Mouse (Mus musculus): Measurements from ENCODE around the gene Mbd4.

Gene Mbd4

GRCm38 (mm10) chr6:115860027-115860556 lies 6.9 kb upstream of the Mbd4 start:
- DNase-seq (ENCODE audit: low read depth, low spot score) = no peak

GRCm38 (mm10) chr6:115859258-115859657 lies 6.1 kb upstream of the Mbd4 start:
- DNase-seq (ENCODE audit: low read depth, low spot score) = no peak

GRCm38 (mm10) chr6:115856361-115856745 lies 3.2 kb upstream of the Mbd4 start:
- DNase-seq (ENCODE audit: low read depth, low spot score) = no peak

- no peak for DNase-seq (ENCODE audit: low read depth, low spot score)
These were observed 2.7 kb upstream of the Mbd4 start for GRCm38 (mm10) chr6:115855733-115856360.

GRCm38 (mm10) chr6:115854432-115854831 lies 1.3 kb upstream of the Mbd4 start:
- DNase-seq (ENCODE audit: low read depth, low spot score) = peak; percentile 72

GRCm38 (mm10) chr6:115853985-115854384 lies 814 bp upstream of the Mbd4 start:
- no peak for DNase-seq (ENCODE audit: low read depth, low spot score)

- DNase-seq (ENCODE audit: low read depth, low spot score) = no peak
These were observed 603 bp downstream of the Mbd4 start for GRCm38 (mm10) chr6:115852446-115853090.

GRCm38 (mm10) chr6:115848598-115849304 lies 4.4 kb downstream of the Mbd4 start:
- no peak for DNase-seq (ENCODE audit: low read depth, low spot score)

GRCm38 (mm10) chr6:115846640-115847411 lies 6.3 kb downstream of the Mbd4 start:
- peak; percentile 81 for DNase-seq (ENCODE audit: low read depth, low spot score)

- no peak for DNase-seq (ENCODE audit: low read depth, low spot score)
These were observed 8.2 kb downstream of the Mbd4 start for GRCm38 (mm10) chr6:115845006-115845405.

GRCm38 (mm10) chr6:115838745-115839144 lies 14.4 kb downstream of the Mbd4 start:
- DNase-seq (ENCODE audit: low read depth, low spot score) = no peak

GRCm38 (mm10) chr6:115838161-115838597 lies 15.0 kb downstream of the Mbd4 start, which contains the start of gene Efcab12:
TSS of gene Efcab12 (minus strand) at chr6:115838412.
- DNase-seq (ENCODE audit: low read depth, low spot score) = peak; percentile 82

GRCm38 (mm10) chr6:115833861-115834260 lies 19.3 kb downstream of the Mbd4 start:
- DNase-seq (ENCODE audit: low read depth, low spot score) = no peak

- DNase-seq (ENCODE audit: low read depth, low spot score) = no peak
These were observed 20.9 kb downstream of the Mbd4 start for GRCm38 (mm10) chr6:115832152-115832850.

- no peak for DNase-seq (ENCODE audit: low read depth, low spot score)
These were observed 22.2 kb downstream of the Mbd4 start for GRCm38 (mm10) chr6:115830779-115831601.

GRCm38 (mm10) chr6:115823850-115824464 lies 29.2 kb downstream of the Mbd4 start:
- peak; percentile 91 for DNase-seq (ENCODE audit: low read depth, low spot score)

GRCm38 (mm10) chr6:115821216-115821993 lies 31.8 kb downstream of the Mbd4 start:
- DNase-seq (ENCODE audit: low read depth, low spot score) = no peak

- no peak for DNase-seq (ENCODE audit: low read depth, low spot score)
These were observed 35.0 kb downstream of the Mbd4 start for GRCm38 (mm10) chr6:115818129-115818528.

GRCm38 (mm10) chr6:115815041-115815440 lies 38.1 kb downstream of the Mbd4 start:
- no peak for DNase-seq (ENCODE audit: low read depth, low spot score)

Data from CD4-positive, CD25-positive, alpha-beta regulatory T cell, adult 2 months (primary cell).